Mouse (Mus musculus) embryonic facial prominence, embryonic 12.5 days (tissue): Measurements from ENCODE around the gene Slc2a10. TPM values are rescaled to one million over a fixed set of nuclear protein-coding genes. Genes with fewer than 3 reads are reported as not detected.
"Not testable (repeated sequence)": the region's sequence is repeated elsewhere in the genome, so short reads cannot be mapped to it uniquely, and the experiment has no call there.

Experiments
- ATAC-seq: fragments of 200-750 bp; cut with Nextera tagmentation; 2 replicates; pipeline ENCODE4 v1.8.0; 2017; ENCODE audit not compliant: insufficient number of reproducible peaks, insufficient read depth, low FRiP score, low TSS enrichment
- H3K27ac ChIP-seq: fragments of 300-500 bp; sonication (generic); 2 replicates; pipeline ENCODE4 v1.5.1; 2016; ENCODE audit warnings: mild to moderate bottlenecking
- H3K27me3 ChIP-seq: fragments of 300-500 bp; sonication (generic); 2 replicates; pipeline ENCODE4 v1.6.1; 2016; ENCODE audit warnings: mild to moderate bottlenecking, moderate library complexity
- H3K36me3 ChIP-seq: fragments of 300-500 bp; sonication (generic); 2 replicates; pipeline ENCODE4 v1.6.1; 2016; ENCODE audit warnings: mild to moderate bottlenecking
- H3K4me1 ChIP-seq: fragments of 300-500 bp; sonication (generic); 2 replicates; pipeline ENCODE4 v1.6.1; 2016
- H3K4me2 ChIP-seq: fragments of 300-500 bp; sonication (generic); replicated peaks from 2 replicates; pipeline ENCODE4 v1.6.1; 2016; ENCODE audit warnings: mild to moderate bottlenecking, moderate library complexity
- H3K4me3 ChIP-seq: fragments of 300-500 bp; sonication (generic); 2 replicates; pipeline ENCODE4 v1.5.1; 2016; ENCODE audit warnings: mild to moderate bottlenecking
- H3K9ac ChIP-seq: fragments of 300-500 bp; sonication (generic); 2 replicates; pipeline ENCODE4 v1.6.1; 2016; ENCODE audit warnings: mild to moderate bottlenecking, moderate library complexity
- H3K9me3 ChIP-seq: fragments of 300-500 bp; sonication (generic); 2 replicates; pipeline ENCODE4 v1.6.1; 2016; ENCODE audit warnings: mild to moderate bottlenecking, moderate library complexity
- WGBS: fragments of 180-500 bp; shearing (Covaris S2); methylation state at CpG from one replicate; pipeline ENCODE4 v1.1.7; 2016; 5-methylcytosine and 5-hydroxymethylcytosine counted together
- polyA plus RNA-seq: library from polyadenylated mRNA; unstranded; fragments of >200 nt; fragmentation: Nextera tagmentation; extraction: Ambion mirVana; gene quantifications from 2 replicates; pipeline ENCODE4 v1.2.1, GENCODE M21; 2016

Gene Slc2a10
- polyA plus RNA-seq, 1 experiment from 2014 or later = 10.2 TPM

- Histone ChIP-seq H3K4me1 (peaks cover 14% of the 10 kb centered on the region), H3K9ac (no peak overlapping the region), H3K36me3 (peaks cover 9% of the 10 kb centered on the region), H3K4me3 (no peak overlapping the region), H3K27ac (no peak overlapping the region), H3K4me2 (no peak overlapping the region), H3K9me3 (no peaks in the 10 kb centered on the region), H3K27me3 (no peaks in the 10 kb centered on the region)
- WGBS = 51% methylated on average over 5 of the region's 5 CpGs
- no peak for ATAC-seq
Measured at GRCm38 (mm10) chr2:165510466-165510865, 6.9 kb downstream of the Slc2a10 start.

DNA sequence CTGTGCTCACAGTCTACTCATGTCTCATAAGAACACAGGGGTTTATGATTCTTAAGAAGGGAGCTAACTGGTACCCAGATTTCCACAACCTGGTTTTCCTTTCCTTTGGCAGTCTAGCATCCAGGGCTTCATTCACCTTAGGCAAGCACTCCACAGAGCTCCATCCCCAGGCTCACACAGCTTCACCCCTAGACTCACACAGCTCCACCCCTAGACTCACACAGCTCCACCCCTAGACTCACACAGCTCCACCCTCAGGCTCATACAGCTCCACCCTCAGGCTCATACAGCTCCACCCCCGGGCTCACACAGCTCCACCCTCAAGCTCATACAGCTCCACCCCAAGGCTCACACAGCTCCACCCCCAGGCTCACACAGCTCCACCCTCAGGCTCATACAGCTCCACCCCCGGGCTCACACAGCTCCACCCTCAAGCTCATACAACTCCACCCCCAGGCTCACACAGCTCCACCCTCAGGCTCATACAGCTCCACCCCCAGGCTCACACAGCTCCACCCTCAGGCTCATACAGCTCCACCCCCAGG is 7.4 kb downstream of the Slc2a10 start:
- not testable (repeated sequence) for H3K36me3 ChIP-seq, H3K27ac ChIP-seq, H3K9ac ChIP-seq, H3K27me3 ChIP-seq, H3K9me3 ChIP-seq, H3K4me3 ChIP-seq, ATAC-seq, H3K4me2 ChIP-seq
- peaks cover 14% of the 10 kb centered on the region for H3K4me1 ChIP-seq
- 62% methylated on average over 2 of the region's 2 CpGs for WGBS

DNA sequence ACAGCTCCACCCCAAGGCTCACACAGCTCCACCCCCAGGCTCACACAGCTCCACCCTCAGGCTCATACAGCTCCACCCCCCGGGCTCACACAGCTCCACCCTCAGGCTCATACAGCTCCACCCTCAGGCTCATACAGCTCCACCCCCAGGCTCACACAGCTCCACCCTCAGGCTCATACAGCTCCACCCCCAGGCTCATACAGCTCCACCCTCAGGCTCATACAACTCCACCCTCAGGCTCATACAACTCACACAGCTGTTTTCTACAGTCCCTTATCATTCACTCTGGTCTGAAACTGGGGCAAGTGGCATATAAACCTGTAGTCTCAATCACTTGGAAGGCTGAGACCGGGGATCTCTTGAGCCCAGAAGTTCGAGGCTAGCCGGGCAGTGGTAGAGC is 7.9 kb downstream of the Slc2a10 start:
- peaks cover 14% of the 10 kb centered on the region for H3K4me1 ChIP-seq
- WGBS = 81% methylated on average over 4 of the region's 4 CpGs
- H3K4me3 ChIP-seq, H3K9me3 ChIP-seq, H3K4me2 ChIP-seq, H3K27me3 ChIP-seq, ATAC-seq, H3K27ac ChIP-seq, H3K9ac ChIP-seq: not testable (repeated sequence)
- peaks cover 15% of the 10 kb centered on the region for H3K36me3 ChIP-seq

GRCm38 (mm10) chr2:165512426-165512825 is 8.8 kb downstream of the Slc2a10 start:
- H3K36me3 ChIP-seq = peaks cover 18% of the 10 kb centered on the region
- H3K27me3 ChIP-seq = no peaks in the 10 kb centered on the region
- H3K27ac ChIP-seq = peak overlapping the region; percentile 36; the same call in 1 of the 2 replicates
- no peak overlapping the region for H3K4me2 ChIP-seq
- H3K4me3 ChIP-seq = no peak overlapping the region
- no peaks in the 10 kb centered on the region for H3K9me3 ChIP-seq
- WGBS = 32% methylated on average over 7 of the region's 7 CpGs
- ATAC-seq = no peak
- H3K9ac ChIP-seq = no peak overlapping the region
- peaks cover 14% of the 10 kb centered on the region for H3K4me1 ChIP-seq

- Histone ChIP-seq H3K9me3 (no peaks in the 10 kb centered on the region), H3K4me2 (no peak overlapping the region), H3K4me3 (no peak overlapping the region), H3K27ac (peak overlapping the region; percentile 36; the same call in 1 of the 2 replicates), H3K27me3 (no peaks in the 10 kb centered on the region), H3K4me1 (peaks cover 14% of the 10 kb centered on the region), H3K9ac (no peak overlapping the region; the same call in 1 of the 2 replicates), H3K36me3 (peaks cover 18% of the 10 kb centered on the region)
- ATAC-seq = no peak
- 47% methylated on average over 11 of the region's 11 CpGs for WGBS
Measured at GRCm38 (mm10) chr2:165512870-165513600, 9.4 kb downstream of the Slc2a10 start.

- Histone ChIP-seq H3K4me2 (no peak overlapping the region), H3K4me1 (peaks cover 14% of the 10 kb centered on the region), H3K27me3 (no peaks in the 10 kb centered on the region), H3K9ac (no peak overlapping the region), H3K4me3 (no peak overlapping the region), H3K36me3 (peaks cover 22% of the 10 kb centered on the region), H3K9me3 (no peaks in the 10 kb centered on the region), H3K27ac (no peak overlapping the region)
- WGBS = 93% methylated on average over 20 of the region's 20 CpGs
- 0 out of 2 replicates have a peak, but pooled peaks have one; percentile 17 for ATAC-seq
Measured at GRCm38 (mm10) chr2:165515178-165515728, 11.7 kb downstream of the Slc2a10 start.

DNA sequence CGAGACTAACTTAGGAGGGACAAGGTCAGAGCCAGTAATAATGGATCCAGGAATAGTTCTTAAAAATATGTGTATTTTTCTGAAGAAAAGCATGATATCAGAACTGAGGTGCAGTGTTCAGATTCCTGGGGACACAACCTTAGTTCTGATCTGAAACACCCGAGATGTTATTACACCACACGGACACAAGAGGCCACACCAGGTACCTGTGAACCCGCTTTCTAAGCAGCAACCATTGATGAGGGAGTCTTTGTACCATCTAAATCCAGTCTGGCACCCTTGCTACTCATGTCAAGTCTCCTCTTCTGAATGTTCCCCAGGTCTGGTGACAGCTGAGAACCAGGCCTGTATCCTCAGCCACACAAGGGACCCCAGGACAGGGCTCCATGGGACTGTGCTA is 22.0 kb downstream of the Slc2a10 start:
- no peaks in the 10 kb centered on the region for H3K27me3 ChIP-seq
- H3K36me3 ChIP-seq = no peaks in the 10 kb centered on the region
- H3K27ac ChIP-seq = no peak overlapping the region
- no peak overlapping the region for H3K9ac ChIP-seq
- H3K4me3 ChIP-seq = no peak overlapping the region
- H3K4me2 ChIP-seq = no peak overlapping the region
- 60% methylated on average over 4 of the region's 4 CpGs for WGBS
- no peaks in the 10 kb centered on the region for H3K4me1 ChIP-seq
- ATAC-seq = no peak
- H3K9me3 ChIP-seq = no peaks in the 10 kb centered on the region

- Histone ChIP-seq H3K4me3 (no peak overlapping the region), H3K9me3 (no peaks in the 10 kb centered on the region), H3K9ac (no peak overlapping the region), H3K36me3 (no peaks in the 10 kb centered on the region), H3K4me1 (peaks cover 6% of the 10 kb centered on the region; the same call in 1 of the 2 replicates), H3K27ac (no peak overlapping the region), H3K27me3 (no peaks in the 10 kb centered on the region), H3K4me2 (no peak overlapping the region)
- no peak for ATAC-seq
- 14% methylated on average over 8 of the region's 8 CpGs for WGBS
Measured at GRCm38 (mm10) chr2:165529106-165529505, 25.5 kb downstream of the Slc2a10 start.

DNA sequence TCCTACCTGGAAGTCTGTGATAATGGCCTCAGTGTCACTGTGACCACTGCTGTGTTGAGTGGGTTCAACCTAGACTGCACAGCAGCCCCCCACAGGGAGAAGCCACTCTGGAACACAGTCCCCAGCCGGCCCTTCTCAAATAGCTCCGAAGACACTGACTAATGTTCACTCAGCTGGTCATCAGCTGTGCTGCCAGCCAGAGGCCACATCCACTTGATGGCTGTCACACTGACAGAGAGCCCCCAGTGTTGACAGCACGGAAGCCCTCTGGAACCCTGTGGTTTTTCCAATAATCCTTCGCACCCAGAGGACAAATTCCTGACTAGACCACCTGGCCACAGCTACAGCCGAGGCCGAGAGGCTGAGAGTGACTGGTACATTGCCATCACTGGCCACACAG is 30.2 kb downstream of the Slc2a10 start:
- H3K9ac ChIP-seq = no peak overlapping the region
- peaks cover 6% of the 10 kb centered on the region; the same call in 1 of the 2 replicates for H3K4me1 ChIP-seq
- no peak overlapping the region for H3K4me3 ChIP-seq
- no peaks in the 10 kb centered on the region for H3K27me3 ChIP-seq
- no peaks in the 10 kb centered on the region for H3K36me3 ChIP-seq
- no peak overlapping the region for H3K4me2 ChIP-seq
- ATAC-seq = no peak
- WGBS = 49% methylated on average over 6 of the region's 6 CpGs
- H3K9me3 ChIP-seq = no peaks in the 10 kb centered on the region
- no peak overlapping the region for H3K27ac ChIP-seq

DNA sequence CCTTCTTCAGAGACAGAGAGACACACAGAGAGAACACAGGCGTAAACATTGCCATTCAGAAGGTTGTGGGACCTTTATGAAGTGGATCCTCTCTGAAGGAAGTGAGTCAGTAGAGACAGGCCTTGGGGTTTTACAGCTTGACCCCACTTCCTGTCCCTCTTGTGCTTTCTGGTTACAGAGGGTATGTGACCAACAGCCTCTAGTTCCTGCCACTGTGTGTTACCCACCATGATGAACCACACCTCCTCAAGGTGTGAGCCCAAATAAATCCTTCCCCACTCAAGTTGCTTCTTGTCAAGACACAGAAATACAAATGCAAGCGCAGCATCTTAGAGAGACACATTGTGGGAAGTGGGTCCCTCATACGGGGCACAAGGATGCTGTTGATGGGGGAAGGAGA is 37.4 kb downstream of the Slc2a10 start:
- WGBS = 78% methylated on average over 3 of the region's 3 CpGs
- ATAC-seq = no peak
- H3K4me3 ChIP-seq = no peak overlapping the region

GRCm38 (mm10) chr2:165542939-165543669 is 39.5 kb downstream of the Slc2a10 start:
- Histone ChIP-seq H3K36me3 (no peaks in the 10 kb centered on the region), H3K27ac (no peak overlapping the region), H3K4me1 (peaks cover 8% of the 10 kb centered on the region; the same call in 1 of the 2 replicates), H3K27me3 (no peaks in the 10 kb centered on the region), H3K9ac (no peak overlapping the region), H3K9me3 (no peaks in the 10 kb centered on the region), H3K4me2 (no peak overlapping the region), H3K4me3 (no peak overlapping the region)
- 51% methylated on average over 13 of the region's 13 CpGs for WGBS
- ATAC-seq = no peak

More for the DNA sequence above, 37.4 kb downstream of the Slc2a10 start:
- Histone ChIP-seq H3K27me3 (no peaks in the 10 kb centered on the region), H3K9me3 (no peaks in the 10 kb centered on the region), H3K4me1 (peaks cover under 1% of the 10 kb centered on the region; the same call in 1 of the 2 replicates), H3K36me3 (no peaks in the 10 kb centered on the region), H3K4me2 (no peak overlapping the region), H3K27ac (no peak overlapping the region), H3K9ac (no peak overlapping the region)
